Mouse (Mus musculus) stomach, adult 2 months (tissue): ENCODE data around the gene Gzmg. TPM values are rescaled to one million over a fixed set of nuclear protein-coding genes. Genes with fewer than 3 reads are reported as not detected.

ENCODE experiments used
- polyA plus RNA-seq: library from polyadenylated mRNA; depleted of rRNA; stranded (reverse); fragments of >200 nt; gene quantifications from 2 replicates; pipeline ENCODE4 v1.2.3, GENCODE M21; 2012; rRNA removed

Gzmg gene
- not detected in 2 replicates for polyA plus RNA-seq

DNA sequence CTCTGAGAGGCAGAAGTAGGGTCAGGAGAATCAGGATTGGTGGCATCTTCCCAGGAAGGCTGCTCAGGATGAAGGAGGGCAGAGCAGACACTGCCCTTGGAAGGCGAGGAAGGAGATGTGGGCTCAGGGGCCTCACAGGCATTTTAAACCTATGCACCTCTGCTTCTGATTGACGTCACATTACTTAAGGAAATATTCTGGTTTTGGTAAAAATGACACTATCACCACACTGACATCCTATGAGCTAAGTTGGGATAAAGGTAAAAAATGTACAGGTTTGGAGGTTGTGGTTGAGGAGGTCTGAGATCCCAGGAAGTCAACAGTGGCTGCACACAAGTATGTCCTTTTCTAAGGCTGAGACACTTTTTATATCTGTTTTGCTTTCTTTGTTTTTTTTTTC lies at the start of gene Gzmg:
Gene Gzmg (minus strand): TSS at position 101 of the 400 bp plus-strand sequence.

DNA sequence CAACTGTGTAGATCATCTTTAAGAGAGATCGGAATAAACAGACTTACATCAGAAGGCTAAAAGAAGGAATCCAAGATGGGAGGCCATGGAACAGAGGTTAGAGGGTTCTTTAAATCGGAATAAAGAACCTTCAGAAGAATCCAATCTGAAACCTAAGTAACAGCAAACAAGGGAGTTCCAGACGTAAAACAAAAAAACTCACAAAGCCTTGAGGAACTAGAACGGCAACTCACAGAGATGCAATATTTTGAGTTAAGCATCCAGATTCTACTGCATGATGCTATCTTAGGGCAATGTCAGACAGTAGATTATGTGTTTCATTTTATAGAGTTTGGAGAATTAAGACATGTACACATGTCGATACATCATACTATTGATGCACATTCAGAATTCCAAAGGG lies 15.1 kb upstream of the Gzmg start, which contains the start of gene Gzmn:
Gene Gzmn (minus strand): TSS at position 101 of the 400 bp plus-strand sequence.

DNA sequence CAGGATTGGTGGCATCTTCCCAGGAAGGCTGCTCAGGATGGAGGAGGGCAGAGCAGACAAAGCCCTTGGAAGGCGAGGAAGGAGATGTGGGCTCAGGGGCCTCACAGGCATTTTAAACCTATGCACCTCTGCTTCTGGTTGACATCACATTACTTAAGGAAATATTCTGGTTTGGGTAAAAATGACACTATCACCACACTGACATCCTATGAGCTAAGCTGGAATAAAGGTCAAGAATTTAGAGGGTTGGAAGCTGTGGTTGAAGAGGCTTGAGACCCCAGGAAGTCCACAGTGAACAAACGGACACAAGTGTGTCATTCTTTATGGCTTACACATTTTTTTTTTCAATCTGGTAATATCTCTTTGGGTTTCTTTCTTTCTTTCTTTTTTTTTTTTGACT lies 26.9 kb downstream of the Gzmg start, which contains the start of gene Gzmd:
Gene Gzmd (minus strand): TSS at position 101 of the 400 bp plus-strand sequence.

DNA sequence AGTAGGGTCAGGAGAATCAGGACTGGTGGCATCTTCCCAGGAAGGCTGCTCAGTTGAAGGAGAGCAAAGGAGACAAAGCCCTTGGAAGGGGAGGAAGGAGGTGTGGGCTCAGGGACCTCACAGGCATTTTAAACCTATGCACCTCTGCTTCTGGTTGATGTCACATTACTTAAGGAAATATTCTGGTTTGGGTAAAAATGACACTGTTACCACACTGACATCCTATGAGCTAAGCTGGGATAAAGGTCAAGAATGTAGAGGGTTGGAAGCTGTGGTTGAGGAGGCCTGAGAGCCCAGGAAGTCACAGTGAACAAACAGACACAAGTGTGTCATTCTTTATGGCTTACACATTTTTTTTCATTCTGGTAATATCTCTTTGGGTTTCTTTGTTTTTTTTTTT lies 38.9 kb downstream of the Gzmg start, which contains the start of gene Gzme:
Gene Gzme (minus strand): TSS at position 101 of the 400 bp plus-strand sequence.

Other genes with a start within 250 kb of the Gzmg start
- gene Cma1, start 214.9 kb downstream of the Gzmg start, polyA plus RNA-seq: 1.3 and 3.1 TPM in 2 replicates
- not detected in 2 replicates for gene Cma2, start 208.6 kb downstream of the Gzmg start, polyA plus RNA-seq
- gene Mcpt1, start 141.6 kb downstream of the Gzmg start, polyA plus RNA-seq: 16.9 and 47.6 TPM in 2 replicates
- not detected in 2 replicates for gene Mcpt9, start 129.1 kb downstream of the Gzmg start, polyA plus RNA-seq
- gene Mcpt2, start 117.5 kb downstream of the Gzmg start, polyA plus RNA-seq: 7.9 and 8.6 TPM in 2 replicates
- 1.5 and 2.9 TPM in 2 replicates for gene Mcpt4, start 97.3 kb downstream of the Gzmg start, polyA plus RNA-seq
- not detected in 2 replicates for gene Mcpt8, start 74.3 kb downstream of the Gzmg start, polyA plus RNA-seq
- gene Ctsg, start 57.0 kb downstream of the Gzmg start, polyA plus RNA-seq: not detected in 2 replicates
- gene Gzme, start 39.0 kb downstream of the Gzmg start, polyA plus RNA-seq: not detected in 2 replicates
- gene Gzmd, start 27.0 kb downstream of the Gzmg start, polyA plus RNA-seq: not detected in 2 replicates
- not detected in 2 replicates for gene Gzmn, start 15.0 kb upstream of the Gzmg start, polyA plus RNA-seq
- gene Gzmf, start 51.8 kb upstream of the Gzmg start, polyA plus RNA-seq: not detected in 2 replicates
- not detected in 2 replicates for gene Gzmc, start 75.1 kb upstream of the Gzmg start, polyA plus RNA-seq
- 0.08 and 0.09 TPM in 2 replicates for gene Gzmb, start 102.7 kb upstream of the Gzmg start, polyA plus RNA-seq
- gene Atp12a, start 205.5 kb upstream of the Gzmg start, polyA plus RNA-seq: 0.25 TPM in 1 of 2 replicates, not detected in the other
- gene Rnf17, start 243.0 kb upstream of the Gzmg start, polyA plus RNA-seq: not detected in 2 replicates